Mouse (Mus musculus): Measurements from ENCODE around the gene Prss43.

DNA sequence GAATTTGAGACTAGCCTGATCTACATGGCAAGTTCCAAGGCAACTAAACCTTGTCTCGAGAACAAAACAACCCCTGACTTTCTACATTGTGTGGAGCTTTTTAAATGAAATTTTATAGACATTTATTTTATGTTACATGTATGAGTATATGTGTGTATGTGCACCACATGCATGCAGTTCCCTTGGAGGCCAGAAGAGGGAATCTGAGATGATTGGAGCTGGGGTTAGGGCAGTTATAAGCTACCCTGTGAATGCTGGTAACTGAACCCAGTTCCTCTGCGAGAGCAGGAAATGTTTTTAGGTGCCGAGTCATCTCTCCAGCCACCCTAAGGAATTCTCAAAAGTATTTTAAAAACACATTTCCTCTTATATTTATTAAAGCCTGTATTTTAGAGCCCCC lies 38.3 kb upstream of the Prss43 start:
- no peak for TF ChIP-seq MAFK (IDR thresholded peaks at IDR 0.05; ENCODE audit: insufficient read depth, low read depth, low read length)
- TF ChIP-seq CHD2 (IDR thresholded peaks at IDR 0.05; ENCODE audit: low read depth, low read length), result no peak
- TF ChIP-seq ZC3H11A (IDR thresholded peaks at IDR 0.05; ENCODE audit: borderline replicate concordance, low read depth, low read length), result no peak
